Mouse (Mus musculus) myocyte (in vitro differentiated cells): ENCODE results near the gene Prrt1. TPM values are rescaled to one million over a fixed set of nuclear protein-coding genes. Genes with fewer than 3 reads are reported as not detected.

Experiments
- H3K27me3 ChIP-seq: one replicate; pipeline ENCODE4 v1.6.1; 2011; ENCODE audit not compliant: control insufficient read depth, insufficient read depth, insufficient read length
- H3K36me3 ChIP-seq: one replicate; pipeline ENCODE4 v1.6.1; 2011; ENCODE audit not compliant: control insufficient read depth, insufficient read depth
- H3K4me2 ChIP-seq: one replicate; pipeline ENCODE4 v1.6.1; 2011; ENCODE audit warnings: low read depth, control low read depth
- H3K4me3 ChIP-seq: one replicate; pipeline ENCODE4 v1.5.1; 2011; ENCODE audit warnings: mild to moderate bottlenecking, control low read depth, moderate library complexity
- H3K79me2 ChIP-seq: one replicate; pipeline ENCODE4 v1.6.1; 2011; ENCODE audit not compliant: control insufficient read depth, insufficient read depth
- H3ac ChIP-seq: one replicate; pipeline ENCODE4 v1.6.1; 2011; ENCODE audit not compliant: control insufficient read depth, insufficient read length
- CEBPB ChIP-seq: IDR thresholded peaks from 2 replicates; pipeline ENCODE4 v1.6.1; 2011; ENCODE audit warnings: mild to moderate bottlenecking, moderate library complexity; ENCODE audit not compliant: poor library complexity, insufficient read depth, severe bottlenecking
- E2F4 ChIP-seq: IDR thresholded peaks from one replicate; pipeline ENCODE4 v1.6.1; 2011; ENCODE audit warnings: mild to moderate bottlenecking, control low read depth, moderate library complexity; ENCODE audit not compliant: insufficient read depth
- MAX ChIP-seq: IDR thresholded peaks from one replicate; pipeline ENCODE4 v1.6.1; 2011; ENCODE audit warnings: low read depth, mild to moderate bottlenecking, control low read depth
- MYOD1 ChIP-seq, 3 experiments: IDR thresholded peaks; one replicate each; pipeline ENCODE4 v1.6.1; 2011; ENCODE audit warnings: control low read depth in 2 of 3, low read depth in 2 of 3, mild to moderate bottlenecking in 2 of 3, moderate library complexity in 1 of 3; ENCODE audit not compliant: insufficient read length in 2 of 3, control insufficient read depth in 1 of 3
- MYOG ChIP-seq, 3 experiments: IDR thresholded peaks; one replicate each; pipeline ENCODE4 v1.6.1; 2011; ENCODE audit warnings: control low read depth in 2 of 3, low read depth in 2 of 3, mild to moderate bottlenecking in 2 of 3; ENCODE audit not compliant: insufficient read length in 2 of 3, control insufficient read depth in 1 of 3, insufficient read depth in 1 of 3
- POLR2A ChIP-seq: IDR thresholded peaks from one replicate; pipeline ENCODE4 v1.6.1; 2011; ENCODE audit warnings: low read depth, mild to moderate bottlenecking, control low read depth, moderate library complexity; ENCODE audit not compliant: insufficient read length
- POLR2AphosphoS2 ChIP-seq: IDR thresholded peaks from one replicate; pipeline ENCODE4 v1.6.1; 2011; ENCODE audit warnings: low read depth, control low read depth; ENCODE audit not compliant: insufficient read length
- REST ChIP-seq: IDR thresholded peaks from one replicate; pipeline ENCODE4 v1.6.1; 2011; ENCODE audit warnings: mild to moderate bottlenecking, control low read depth, moderate library complexity; ENCODE audit not compliant: insufficient read depth, insufficient read length
- SRF ChIP-seq: IDR thresholded peaks from one replicate; pipeline ENCODE4 v1.6.1; 2011; ENCODE audit warnings: low read depth; ENCODE audit not compliant: control insufficient read depth, insufficient read length
- TCF12 ChIP-seq: IDR thresholded peaks from one replicate; pipeline ENCODE4 v1.6.1; 2011; ENCODE audit warnings: mild to moderate bottlenecking, control low read depth; ENCODE audit not compliant: poor library complexity, insufficient read depth, severe bottlenecking
- TCF3 ChIP-seq: IDR thresholded peaks from one replicate; pipeline ENCODE4 v1.6.1; 2011; ENCODE audit warnings: low read depth, control low read depth; ENCODE audit not compliant: insufficient read length
- USF1 ChIP-seq: IDR thresholded peaks from one replicate; pipeline ENCODE4 v1.6.1; 2011; ENCODE audit warnings: low read depth, mild to moderate bottlenecking, control low read depth, moderate library complexity
- polyA plus RNA-seq: library from polyadenylated mRNA; unstranded; fragments of >200 nt; fragmentation: generic; extraction: Trizol; gene quantifications from one replicate; pipeline ENCODE4 v1.2.1, GENCODE M21; 2012; ENCODE audit warnings: missing spikeins

Gene Prrt1
- polyA plus RNA-seq, 1 experiment = not detected

- Histone ChIP-seq H3K4me3 (no peak overlapping the region), H3K79me2 (peaks cover 9% of the 10 kb centered on the region), H3ac (no peak overlapping the region), H3K36me3 (peaks cover 3% of the 10 kb centered on the region), H3K27me3 (no peaks in the 10 kb centered on the region), H3K4me2 (no peak overlapping the region)
- no peak for TF ChIP-seq SRF
- TF ChIP-seq E2F4 = no peak
- no peak for TF ChIP-seq POLR2A
- TF ChIP-seq MYOG (IDR thresholded peaks at IDR 0.05; ENCODE audit: control insufficient read depth in 1 of 3, insufficient read depth in 1 of 3, insufficient read length in 2 of 3, low read depth in 2 of 3) = no peak
- TF ChIP-seq TCF12 = no peak
- no peak for TF ChIP-seq REST
- TF ChIP-seq MYOD1 (IDR thresholded peaks at IDR 0.05; ENCODE audit: control insufficient read depth in 1 of 3, insufficient read length in 2 of 3, low read depth in 2 of 3) = no peak
- no peak for TF ChIP-seq POLR2AphosphoS2
- no peak for TF ChIP-seq TCF3
- TF ChIP-seq USF1 = no peak
- TF ChIP-seq CEBPB = no peak
- TF ChIP-seq MAX = no peak
Observed at GRCm38 (mm10) chr17:34649106-34649864, 20.0 kb downstream of the Prrt1 start.

GRCm38 (mm10) chr17:34650781-34651180 is 21.4 kb downstream of the Prrt1 start:
- no peak overlapping the region for H3K4me3 ChIP-seq
- peaks cover 4% of the 10 kb centered on the region for H3K79me2 ChIP-seq
- no peak overlapping the region for H3ac ChIP-seq
- H3K27me3 ChIP-seq = no peaks in the 10 kb centered on the region
- H3K36me3 ChIP-seq = peaks cover 3% of the 10 kb centered on the region
- no peak overlapping the region for H3K4me2 ChIP-seq
- TF ChIP-seq E2F4 (no peak), MAX (no peak), TCF3 (no peak)

- no peak overlapping the region for H3K4me2 ChIP-seq
- TF ChIP-seq POLR2A (no peak), MAX (no peak), E2F4 (no peak), SRF (no peak), REST (no peak), CEBPB (no peak), TCF12 (no peak), MYOD1 (IDR thresholded peaks at IDR 0.05; ENCODE audit: control insufficient read depth in 1 of 3, insufficient read length in 2 of 3, low read depth in 2 of 3) (no peak)
- peaks cover 3% of the 10 kb centered on the region for H3K36me3 ChIP-seq
Observed at GRCm38 (mm10) chr17:34651507-34652221, 22.3 kb downstream of the Prrt1 start.

DNA sequence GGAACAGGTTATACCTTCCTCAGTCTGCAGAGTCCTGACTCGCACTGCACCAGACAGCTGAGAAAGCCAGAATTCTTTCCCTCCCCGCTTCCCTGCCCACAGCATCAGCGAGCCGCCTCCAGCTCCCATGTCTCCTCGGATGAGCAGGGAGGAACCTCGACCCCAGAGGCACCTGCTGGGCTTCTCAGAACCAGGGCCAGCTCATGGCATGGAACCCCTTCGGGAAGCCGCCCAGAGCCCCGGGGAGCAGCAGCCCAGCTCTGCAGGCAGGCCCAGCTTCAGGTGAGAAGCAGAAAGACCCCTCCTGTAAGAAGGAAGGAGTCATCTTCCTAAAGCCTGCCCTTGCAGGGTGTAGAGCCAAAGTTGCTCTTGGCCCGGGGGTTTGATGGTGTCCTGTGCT is 23.2 kb downstream of the Prrt1 start:
- no peak overlapping the region for H3K4me3 ChIP-seq
- H3ac ChIP-seq = no peak overlapping the region
- no peak overlapping the region for H3K4me2 ChIP-seq
- H3K36me3 ChIP-seq = peaks cover 3% of the 10 kb centered on the region
- peaks cover 5% of the 10 kb centered on the region for H3K27me3 ChIP-seq
- TF ChIP-seq POLR2A (no peak), CEBPB (no peak), USF1 (no peak), MAX (no peak), SRF (no peak), REST (no peak), TCF12 (no peak), E2F4 (no peak), TCF3 (no peak), MYOG (IDR thresholded peaks at IDR 0.05; ENCODE audit: control insufficient read depth in 1 of 3, insufficient read depth in 1 of 3, insufficient read length in 2 of 3, low read depth in 2 of 3) (no peak), MYOD1 (IDR thresholded peaks at IDR 0.05; ENCODE audit: control insufficient read depth in 1 of 3, insufficient read length in 2 of 3, low read depth in 2 of 3) (no peak), POLR2AphosphoS2 (no peak)
- H3K79me2 ChIP-seq = peaks cover 4% of the 10 kb centered on the region

More at GRCm38 (mm10) chr17:34651507-34652221, 22.3 kb downstream of the Prrt1 start:
- peaks cover 4% of the 10 kb centered on the region for H3K79me2 ChIP-seq
- H3ac ChIP-seq = no peak overlapping the region
- H3K27me3 ChIP-seq = no peaks in the 10 kb centered on the region
- no peak overlapping the region for H3K4me3 ChIP-seq

- peaks cover under 1% of the 10 kb centered on the region for H3K79me2 ChIP-seq
- H3ac ChIP-seq = no peak overlapping the region
- H3K36me3 ChIP-seq = peaks cover 3% of the 10 kb centered on the region
- H3K27me3 ChIP-seq = peaks cover 5% of the 10 kb centered on the region
- H3K4me2 ChIP-seq = no peak overlapping the region
- H3K4me3 ChIP-seq = no peak overlapping the region
- no peak for TF ChIP-seq CEBPB
- TF ChIP-seq TCF12 = no peak
- TF ChIP-seq E2F4 = no peak
- TF ChIP-seq POLR2AphosphoS2 = no peak
- TF ChIP-seq POLR2A = no peak
- no peak for TF ChIP-seq MAX
- no peak for TF ChIP-seq REST
Observed at GRCm38 (mm10) chr17:34652985-34653384, 23.7 kb downstream of the Prrt1 start.
